Mouse (Mus musculus): ENCODE measurements around the gene Chaf1a.

Gene Chaf1a

DNA sequence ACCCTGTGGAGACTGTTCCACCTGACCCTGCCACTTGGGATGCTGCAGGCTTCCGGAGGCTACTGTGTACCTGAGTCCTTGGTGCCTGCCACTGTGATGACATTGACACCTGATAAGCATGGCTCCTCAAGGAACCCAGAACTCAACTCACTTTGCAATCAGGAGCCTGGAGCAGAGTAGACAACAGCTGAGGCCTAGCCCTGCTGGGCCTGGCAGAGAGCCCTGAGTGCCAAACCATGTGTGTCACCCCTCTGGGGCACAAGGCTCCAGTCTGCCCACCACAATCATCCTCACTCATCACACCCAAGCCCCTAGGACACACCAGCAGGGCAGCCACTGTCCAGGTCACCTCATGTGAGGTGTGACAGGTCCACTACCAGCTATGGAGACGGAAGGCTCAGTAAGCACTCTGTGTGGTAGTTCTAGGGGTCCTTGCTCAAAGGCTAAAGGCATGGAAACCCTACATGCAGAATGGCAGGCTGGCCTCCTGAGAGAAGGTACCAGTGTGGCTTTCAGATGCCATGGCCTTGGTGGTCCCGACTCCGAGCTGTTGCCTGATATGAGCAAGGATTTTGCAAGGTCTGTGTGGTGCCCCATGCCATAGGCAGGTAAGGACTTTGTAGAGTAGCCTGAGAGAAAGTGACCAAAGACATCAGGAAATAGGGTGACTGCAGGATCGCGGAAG lies 19.7 kb upstream of the Chaf1a start:
- DNase-seq: no peak

DNA sequence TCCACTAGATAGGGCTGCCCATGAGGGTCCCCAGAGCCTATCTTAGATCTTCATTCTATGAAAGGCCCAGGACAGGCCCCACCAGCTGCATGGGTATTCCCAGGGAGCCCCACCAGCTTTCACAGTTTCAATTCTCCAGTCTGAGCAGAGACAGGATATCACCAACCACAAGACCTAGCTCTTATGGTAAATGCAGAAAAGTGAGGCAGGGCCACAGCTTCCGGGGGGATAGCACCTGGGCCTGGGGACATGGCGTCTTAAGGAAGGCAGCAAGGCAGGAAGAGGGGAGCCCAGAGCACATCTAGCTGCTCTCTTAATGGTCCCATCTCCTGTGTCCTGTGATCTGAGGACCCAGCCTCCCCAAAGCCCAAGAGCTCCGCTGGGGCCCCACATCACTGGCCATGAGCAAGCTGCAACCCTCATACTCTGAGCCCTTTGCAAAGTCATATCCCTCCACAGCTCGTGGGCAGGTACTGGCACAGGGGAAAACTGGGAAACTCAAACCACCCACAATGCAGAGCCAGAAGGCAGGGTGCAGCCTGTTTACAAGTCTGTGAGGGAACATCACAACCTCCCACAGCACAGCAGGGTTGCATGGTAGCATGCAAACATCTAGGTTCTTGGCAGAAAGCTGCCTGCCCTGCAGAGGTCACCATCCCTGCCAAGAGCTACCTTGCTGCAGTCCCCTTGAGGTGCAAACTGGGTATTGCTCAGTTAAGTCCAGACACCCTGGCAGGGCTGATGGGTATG lies 18.9 kb upstream of the Chaf1a start:
- DNase-seq: no peak

DNA sequence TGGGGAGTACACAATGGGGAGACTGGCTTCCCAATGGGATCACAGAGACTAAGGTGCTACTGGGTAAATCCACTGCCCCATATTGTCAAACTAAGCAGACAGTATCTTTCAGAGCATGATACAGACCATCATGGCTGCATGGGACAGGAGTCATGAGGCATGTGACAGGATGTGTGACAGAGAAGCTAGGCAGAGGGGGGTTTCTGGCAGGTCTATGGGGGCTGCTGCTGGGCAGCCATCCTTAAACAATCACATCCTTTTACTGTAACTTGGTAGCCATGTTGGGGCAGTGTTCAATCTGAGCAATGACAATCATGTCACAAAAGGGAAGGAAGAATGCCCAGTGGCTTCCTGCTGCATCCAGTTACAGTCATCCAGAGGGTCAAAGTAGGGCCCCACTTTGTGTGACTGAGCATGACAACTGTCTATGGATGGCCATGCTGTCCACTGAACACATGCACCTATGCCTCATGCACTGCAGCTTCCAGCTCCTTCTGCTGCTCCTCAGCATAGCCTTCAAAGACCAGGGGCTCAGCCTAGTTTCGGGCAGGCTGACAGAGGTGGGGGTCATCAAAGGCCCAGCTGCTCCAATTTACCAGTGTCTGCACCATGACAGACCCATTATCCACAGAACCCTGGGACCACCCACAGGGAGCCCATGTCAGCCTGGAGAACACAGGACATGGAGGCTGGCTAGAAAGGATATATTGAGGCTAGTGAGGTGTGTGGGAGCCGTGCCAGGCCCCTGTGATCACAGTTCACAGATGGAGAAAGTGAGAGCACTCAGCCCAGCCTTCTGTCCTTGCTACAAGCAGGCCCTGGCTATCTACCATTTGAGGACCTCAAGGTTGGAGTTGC lies 17.9 kb upstream of the Chaf1a start:
- no peak for DNase-seq

DNA sequence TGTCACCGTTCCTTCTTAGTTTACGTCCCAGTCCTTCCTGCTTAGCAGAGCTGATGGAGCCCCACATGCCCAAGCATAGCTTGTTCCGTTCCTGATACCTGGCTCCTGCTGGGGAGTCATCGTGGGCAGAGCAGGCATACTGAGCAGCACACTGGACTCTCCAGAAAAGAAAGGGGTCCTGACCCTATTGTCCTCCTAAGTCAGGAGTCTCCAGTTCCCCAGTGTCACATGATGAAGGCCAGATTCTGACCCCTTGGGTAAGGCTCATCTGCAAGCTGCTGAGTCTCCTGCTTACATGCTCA lies 17.3 kb upstream of the Chaf1a start:
- no peak for DNase-seq

DNA sequence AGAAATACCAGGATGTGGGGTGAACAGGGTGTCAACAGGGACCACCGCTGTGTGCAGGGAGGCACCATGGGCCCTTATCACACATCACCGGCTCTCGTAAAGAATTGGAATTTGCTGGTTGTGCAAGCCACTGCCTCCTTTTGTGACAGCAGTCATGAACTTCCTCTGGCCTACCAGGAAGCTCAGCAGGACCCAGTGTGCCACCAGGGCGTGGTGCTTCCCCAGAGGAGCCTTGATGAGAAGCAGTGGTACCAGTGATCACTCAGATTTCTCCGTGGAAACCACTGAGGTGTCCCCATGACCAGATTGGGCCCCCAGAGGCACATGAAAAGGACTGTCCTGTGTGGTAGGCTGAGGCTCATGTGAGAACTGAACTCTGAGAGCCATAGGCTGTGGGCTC lies 16.9 kb upstream of the Chaf1a start:
- DNase-seq: peak; percentile 46

DNA sequence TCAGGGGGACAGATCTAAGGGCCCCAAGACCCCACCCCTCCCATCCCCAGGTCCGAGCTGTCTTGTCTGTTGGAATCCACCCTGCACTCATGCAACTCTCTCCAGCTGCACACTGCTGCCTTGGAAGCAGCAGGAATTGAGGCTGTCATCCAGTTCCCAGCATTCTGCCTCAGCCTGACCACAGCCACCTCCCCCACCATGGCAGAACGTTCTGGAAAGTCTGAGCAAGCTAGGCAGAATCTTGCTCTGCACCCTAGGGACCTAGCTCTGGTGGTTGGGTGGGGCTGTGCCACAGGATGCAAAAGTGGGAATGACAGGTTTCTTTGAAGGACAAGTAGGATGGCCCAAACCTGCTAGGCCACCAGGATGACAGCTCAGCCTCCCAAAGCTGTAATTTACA lies 15.8 kb upstream of the Chaf1a start:
- no peak for DNase-seq

DNA sequence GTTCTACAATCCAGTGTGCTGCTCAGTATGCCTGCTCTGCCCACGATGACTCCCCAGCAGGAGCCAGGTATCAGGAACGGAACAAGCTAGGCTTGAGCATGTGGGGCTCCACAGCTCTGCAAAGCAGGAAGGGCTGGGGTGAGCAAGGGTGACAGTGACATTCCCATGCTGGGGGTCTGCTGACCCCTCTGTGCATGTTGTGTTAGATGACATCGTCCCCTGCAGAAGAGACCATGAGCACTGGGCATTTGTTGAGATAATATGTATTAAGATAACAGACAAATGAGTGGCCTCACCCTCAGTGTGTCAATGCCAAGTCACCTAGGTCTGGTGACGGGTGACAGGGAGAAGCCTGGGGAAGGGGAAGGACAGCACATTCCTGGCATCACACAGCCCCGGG lies 15.3 kb upstream of the Chaf1a start:
- no peak for DNase-seq

DNA sequence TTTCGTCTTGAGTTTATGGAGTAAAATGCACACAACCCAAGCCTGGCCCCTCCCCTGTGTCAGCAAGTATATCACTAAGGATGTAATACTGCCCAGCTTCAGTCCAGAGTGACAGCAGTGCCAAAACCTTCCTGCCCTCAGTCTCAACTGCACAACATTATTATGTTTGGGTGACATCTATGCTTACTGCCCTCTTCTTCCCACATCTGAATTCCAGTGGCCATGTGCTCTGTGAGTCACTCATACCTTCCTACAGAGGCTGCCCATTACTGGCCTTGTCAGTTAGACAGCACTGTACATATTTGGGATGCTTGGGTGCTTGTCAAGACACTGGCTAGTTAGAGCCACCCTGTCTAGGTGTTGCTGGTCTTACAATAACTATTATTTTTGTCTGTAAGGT lies 13.9 kb upstream of the Chaf1a start:
- DNase-seq: no peak

DNA sequence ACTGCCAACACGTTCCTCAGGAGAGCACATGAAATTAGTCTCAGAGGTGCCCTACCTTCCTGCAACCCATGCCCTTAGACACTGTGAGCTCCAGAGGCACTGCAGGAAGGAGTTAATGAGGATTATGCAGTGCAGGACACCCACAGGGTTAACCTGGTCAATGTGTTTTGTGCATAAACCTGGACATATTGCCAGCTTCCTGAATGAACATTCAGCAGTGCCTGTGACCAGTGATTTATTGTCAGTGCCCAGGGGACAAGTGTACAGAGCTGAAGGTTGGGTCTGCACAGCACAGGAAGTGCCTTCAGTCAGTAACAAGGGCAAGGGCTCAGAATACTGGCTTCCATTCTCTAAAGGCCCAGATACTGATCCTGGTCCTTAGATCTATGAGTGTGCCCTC lies 13.4 kb upstream of the Chaf1a start:
- no peak for DNase-seq

DNA sequence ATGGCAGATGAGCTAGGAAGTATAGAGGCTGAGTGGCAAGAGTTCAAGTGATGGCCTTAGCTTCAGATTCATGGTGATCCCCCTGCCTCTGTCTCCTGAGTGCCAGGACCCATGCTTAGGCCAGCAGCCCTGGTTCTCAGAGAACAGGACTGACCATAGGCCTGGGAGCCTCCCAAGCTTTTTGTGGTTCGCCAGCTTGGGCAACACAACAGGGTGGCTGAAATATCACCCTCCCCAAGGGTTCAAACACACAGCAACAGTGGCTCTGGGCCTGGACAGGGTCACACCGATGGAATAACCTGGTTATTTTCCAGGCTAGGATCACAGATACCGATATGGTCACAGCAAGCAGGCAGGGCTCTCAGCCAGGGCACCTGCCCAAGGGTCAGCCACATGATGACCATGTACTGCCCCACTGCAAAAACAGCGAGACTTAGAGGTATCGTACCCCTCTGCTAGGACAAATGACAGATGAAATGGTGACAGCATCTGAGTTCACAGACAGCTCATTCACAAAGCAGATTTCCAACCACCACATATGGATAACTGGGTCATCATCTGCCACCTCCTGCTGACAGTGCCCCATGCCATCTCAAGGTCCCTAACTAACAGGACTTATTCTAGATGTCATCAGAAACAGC lies 12.3 kb upstream of the Chaf1a start:
- no peak for DNase-seq

DNA sequence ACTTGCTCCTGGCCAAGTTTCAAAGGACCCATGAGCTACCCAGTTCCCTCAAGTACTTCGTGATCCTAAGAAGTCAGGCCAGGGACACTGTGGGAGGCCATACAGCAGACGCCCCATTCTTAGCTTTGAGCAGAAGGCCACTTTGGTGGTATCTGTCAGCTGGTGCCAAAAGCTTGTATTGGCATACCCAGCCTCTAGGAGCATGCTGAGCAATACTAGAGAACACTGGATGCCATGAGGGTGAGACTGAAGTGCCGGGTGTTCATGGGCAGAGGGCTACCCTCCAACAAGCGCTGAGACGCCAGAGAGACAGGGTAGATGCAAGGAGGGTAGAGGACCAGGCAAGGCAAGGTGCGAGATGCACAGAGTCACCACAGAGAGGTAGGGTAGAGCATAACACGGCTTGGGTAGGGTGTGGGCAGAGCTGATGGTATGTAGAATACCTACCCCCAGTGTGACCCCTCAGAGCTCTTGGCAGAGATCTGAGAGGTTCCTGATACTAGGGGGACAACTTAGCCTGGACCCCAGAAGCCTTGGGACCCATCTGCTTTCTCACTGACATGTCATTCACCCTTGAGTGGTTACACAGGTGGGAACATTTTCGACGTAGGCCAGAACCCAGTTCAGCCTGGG lies 9.9 kb upstream of the Chaf1a start:
- DNase-seq: no peak

DNA sequence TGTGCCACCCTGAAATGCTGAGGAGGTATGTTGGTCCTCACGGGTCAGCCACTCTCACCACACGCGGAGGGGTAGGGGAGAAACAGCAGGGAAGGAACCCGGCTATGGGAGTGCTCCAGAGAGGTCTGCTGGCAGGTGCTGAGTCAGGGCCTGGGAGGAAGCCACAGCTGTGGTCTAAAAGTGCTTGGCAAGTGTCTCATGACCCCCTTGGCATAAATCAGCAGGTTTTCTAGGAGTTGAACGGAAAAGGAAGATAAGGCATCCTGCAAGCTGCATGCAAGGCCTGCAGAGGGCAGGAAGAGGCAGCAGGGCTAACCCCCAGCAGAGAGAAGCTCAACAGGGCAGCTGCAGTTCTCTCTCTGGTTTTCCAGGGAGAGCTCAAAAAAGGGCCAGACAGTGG lies 9.3 kb upstream of the Chaf1a start:
- peak; percentile 32 for DNase-seq

DNA sequence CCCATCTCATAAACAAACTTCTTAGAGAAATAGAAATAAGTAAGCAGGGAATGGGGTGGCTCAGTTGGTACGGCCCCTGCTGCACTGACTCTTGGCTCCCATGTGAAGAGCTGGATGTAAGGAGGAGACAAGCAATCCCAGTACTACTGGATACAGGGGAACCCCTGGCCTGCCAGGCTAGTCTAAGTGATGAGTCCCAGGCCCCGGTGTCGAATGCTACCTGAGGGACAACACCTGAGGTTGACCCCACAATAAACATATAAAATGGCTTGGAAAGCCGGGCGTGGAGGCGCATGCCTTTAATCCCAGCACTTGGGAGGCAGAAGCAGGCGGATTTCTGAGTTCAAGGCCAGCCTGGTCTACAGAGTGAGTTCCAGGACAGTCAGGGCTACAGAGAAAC lies 8.8 kb upstream of the Chaf1a start:
- DNase-seq: no peak

DNA sequence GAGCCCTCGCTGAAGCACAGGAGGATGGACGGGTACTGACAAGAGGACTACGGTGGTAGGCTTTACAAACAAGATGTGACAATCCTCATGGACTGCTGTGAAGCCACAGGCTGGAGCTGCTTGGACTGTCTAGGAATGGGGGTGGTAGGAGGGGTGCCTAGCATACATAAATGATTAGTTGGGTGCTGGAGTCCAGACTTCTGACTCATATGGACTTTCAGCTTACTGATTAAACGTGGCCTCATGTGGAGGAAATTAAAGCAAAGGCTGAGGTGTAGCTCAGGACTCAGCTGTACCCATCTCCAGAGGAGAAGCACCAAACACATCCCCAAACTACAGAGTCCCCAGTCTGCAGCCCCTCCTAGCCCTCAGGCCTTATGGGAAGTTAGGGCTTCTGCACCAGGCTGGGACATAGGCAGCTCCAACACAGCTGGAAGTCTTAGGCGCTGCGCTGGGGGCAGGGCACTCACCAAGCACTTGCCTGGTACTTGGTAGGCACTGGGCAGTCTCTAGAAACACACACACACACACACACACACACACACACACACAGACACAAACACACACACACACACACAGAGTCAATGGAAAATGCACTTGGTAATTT lies 8.0 kb upstream of the Chaf1a start:
- no peak for DNase-seq

DNA sequence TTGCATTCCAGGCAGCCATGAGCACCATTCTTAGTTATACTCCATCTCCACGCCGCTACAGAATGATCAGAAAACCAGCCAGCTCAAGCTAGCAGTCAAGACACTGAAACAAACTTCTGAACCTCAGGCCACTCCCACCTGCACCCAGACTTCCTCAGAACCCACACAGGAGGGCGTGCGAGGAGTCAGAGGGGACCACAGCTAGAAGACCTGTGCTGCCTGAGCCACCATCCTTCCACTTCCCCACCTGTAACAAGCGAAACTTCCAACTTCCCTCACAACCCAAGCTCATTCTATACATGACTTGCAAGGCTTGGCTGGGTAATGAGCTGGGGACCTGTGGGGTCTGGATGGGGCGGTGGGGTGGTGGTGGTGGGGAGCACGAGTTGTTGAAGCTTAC lies 7.4 kb upstream of the Chaf1a start:
- no peak for DNase-seq

DNA sequence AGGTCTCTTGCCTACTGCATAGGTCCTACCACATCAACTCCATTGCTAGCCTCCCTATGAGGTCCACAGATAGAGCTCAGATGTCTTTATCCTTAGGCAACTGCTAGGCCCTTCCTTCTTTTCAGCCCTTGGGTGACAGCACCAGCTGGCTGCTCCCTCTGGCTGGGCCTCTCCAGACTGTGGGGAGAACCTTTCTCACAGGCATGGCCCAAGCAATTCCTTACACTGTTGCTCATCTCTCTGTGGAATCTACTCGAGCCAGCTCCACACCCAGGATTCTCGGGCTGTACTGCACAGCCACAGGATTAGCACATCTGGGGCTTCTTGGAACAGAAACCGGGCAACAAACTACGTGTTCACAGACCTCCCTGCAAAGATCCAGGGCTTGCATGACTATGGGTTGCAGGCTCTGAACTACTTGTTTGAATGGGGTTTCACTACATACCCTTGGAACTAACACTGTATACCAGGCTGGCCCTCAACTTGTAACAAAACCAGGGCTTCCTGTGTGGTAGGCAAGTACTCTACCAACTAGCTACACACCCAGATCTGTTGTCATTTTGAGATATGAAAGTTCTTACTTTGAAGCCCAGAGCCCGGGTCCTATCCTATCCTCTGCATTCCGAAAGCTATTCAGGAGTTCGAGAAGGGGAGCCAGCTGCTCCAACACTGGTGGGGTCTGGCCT lies 6.1 kb upstream of the Chaf1a start:
- no peak for DNase-seq

DNA sequence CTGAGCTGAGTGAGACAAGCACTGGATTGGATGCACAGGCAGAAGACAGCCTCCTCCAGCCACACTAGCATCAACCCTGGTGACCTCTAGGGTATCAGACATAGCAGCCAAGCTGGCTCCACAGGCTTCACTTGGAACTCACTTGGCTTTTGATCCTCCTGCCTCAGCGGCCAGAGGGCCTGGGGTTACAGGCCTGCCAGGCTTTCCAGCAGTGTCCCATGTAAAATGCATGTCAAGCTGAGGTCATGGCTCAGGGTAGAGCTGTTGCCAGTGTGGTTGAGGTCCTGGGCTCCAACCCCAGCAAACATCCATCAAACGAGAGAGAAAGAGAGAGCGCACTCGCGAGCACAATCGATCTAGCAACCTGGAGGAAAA lies 5.5 kb upstream of the Chaf1a start:
- no peak for DNase-seq

DNA sequence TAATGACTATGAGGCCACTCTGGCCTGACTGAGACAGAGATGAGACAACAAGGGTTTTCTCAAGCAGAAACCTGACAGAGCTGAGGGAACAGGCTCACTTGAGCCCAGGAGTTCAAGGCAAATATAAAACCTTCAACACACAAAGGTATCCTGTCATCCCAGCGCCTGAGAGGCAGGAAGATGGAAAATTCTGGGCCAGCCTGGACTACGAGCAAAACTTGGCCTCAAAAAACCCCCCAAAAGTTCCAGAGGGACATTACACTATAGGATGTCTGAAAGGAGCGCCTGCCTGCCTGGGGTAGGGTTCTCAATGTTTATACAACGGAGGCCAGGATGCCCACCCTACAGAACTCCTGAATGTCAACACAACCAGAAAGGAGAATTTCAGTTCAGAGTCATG lies 5.0 kb upstream of the Chaf1a start:
- no peak for DNase-seq

DNA sequence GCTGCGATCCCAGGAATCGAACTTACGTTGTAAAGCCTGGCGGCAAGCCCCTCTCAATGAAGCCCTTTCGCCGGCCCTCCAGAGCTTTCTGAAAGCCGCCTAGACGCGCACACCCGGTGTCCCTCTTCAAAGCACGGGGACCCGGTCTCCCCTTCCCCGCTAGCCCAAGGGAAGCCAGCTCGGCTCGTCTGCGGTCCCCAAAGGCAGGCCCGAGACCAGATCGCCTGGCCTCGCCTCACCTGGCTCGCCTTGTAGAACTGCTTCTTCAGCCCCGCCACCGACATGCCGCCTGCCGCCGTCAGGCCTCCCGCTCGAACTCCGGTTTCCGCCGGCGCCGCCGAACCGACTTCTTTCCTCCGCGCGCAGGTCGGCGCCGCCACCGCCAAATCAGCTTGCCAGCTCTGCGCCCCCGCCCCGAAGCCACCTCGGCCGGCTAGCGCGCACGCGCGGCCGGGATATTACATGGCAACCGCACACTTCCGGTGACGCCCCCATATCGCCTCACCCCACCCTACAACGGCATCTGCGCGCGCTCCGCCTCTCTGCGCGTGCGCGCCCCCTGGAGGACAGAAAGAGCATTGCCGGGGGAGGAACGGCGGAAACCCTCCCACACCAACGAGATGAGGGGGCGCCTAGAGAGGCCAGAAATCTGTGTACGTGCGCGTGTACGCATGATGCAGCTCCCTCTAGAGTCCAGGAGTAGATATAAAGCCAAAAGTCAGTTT lies 3.9 kb upstream of the Chaf1a start, which contains the start of gene Sh3gl1:
TSS of gene Sh3gl1 (minus strand) at position 460 of the 725 bp plus-strand sequence.
- DNase-seq: peak; percentile 99

DNA sequence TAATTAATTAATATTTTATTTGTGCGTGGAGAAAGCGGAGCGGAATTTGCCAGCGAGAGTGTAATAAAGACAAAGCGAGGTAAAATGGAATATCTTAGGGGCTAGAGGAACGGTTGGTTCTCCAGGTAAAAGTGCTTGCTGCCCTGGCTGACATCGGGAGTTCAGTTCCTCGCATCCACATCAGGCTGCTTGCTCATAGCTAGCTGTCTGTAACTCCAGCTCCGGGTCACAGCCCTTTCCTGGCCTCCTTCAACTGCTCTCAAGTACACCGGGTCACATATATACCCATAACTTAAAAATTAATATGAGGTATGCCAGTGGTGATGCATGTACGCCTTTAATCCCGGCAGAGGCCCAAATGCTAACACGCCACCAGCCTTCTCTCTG lies 3.3 kb upstream of the Chaf1a start:
- no peak for DNase-seq

DNA sequence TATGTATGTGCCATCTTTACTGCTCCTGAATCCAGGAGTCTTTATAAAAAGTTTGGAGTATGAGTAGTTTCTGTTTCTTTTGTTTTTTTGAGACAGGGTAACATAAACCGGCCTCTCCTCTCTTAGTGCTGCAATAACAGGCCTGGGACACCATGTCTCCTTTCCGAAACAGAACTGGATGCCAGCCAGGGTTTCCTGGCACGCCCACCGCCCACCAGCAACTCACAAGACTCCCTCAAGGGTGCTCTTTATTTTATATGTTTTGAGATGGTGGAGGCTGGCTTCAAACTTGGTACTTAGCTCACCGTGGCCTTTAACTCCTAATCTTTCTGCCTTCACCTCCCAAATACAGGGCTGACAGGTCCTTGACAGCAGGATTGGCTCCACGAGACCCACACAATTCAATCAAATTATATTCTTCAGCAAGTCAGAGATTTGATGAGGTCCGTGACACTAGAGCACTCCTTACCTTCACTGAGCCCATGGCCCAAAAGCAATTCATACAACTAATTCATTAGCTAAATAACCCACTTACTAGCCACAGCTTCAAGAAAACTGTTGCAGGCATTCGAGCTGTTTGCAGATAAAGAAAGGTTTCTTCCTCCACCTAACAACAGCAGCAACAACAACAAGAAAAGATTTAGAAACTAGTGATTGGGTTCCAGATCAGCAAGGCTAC lies 1.5 kb upstream of the Chaf1a start:
- DNase-seq: peak; percentile 39

All from lung, postnatal 14 days (tissue).